Mouse (Mus musculus) left cerebral cortex, adult 2 months (tissue): ENCODE data around the gene Tcea2. TPM values are rescaled to one million over a fixed set of nuclear protein-coding genes. Genes with fewer than 3 reads are reported as not detected.

Experiments
- DNase-seq, 2 experiments: peaks; one replicate each; pipeline ENCODE4 v3.0.0; 2021 to 2022; ENCODE audit warnings: low spot score in 2 of 2, mixed read lengths in 1 of 2; ENCODE audit errors: extremely low spot score in 1 of 2
- H3K27ac ChIP-seq: fragments of 200-600 bp; 2 replicates; pipeline ENCODE4 v1.8.1; 2022
- H3K4me3 ChIP-seq: fragments of 200-600 bp; 2 replicates; pipeline ENCODE4 v1.8.1; 2022
- CTCF ChIP-seq: fragments of 200-600 bp; IDR thresholded peaks from 2 replicates; pipeline ENCODE4 v1.8.1; 2022; ENCODE audit warnings: antibody characterized with exemption, mild to moderate bottlenecking, moderate library complexity
- intact Hi-C: fragments of 180-260 bp; cut with DNase I; formaldehyde crosslinking; loops from one replicate; pipeline ENCODE4 v1.15.1; 2025
- total RNA-seq, 2 experiments: library from RNA; stranded (reverse); gene quantifications; 2 replicates each; pipeline ENCODE4 v1.2.3; 2021

Tcea2 gene
- total RNA-seq, 2 experiments from 2014 or later: 65.7 to 78.1 TPM

- peak overlapping the region; percentile 68 for H3K27ac ChIP-seq
- intact Hi-C loops: loop anchor here (1.0 to 5.0 kb wide), 2 partner anchors 19 to 48 kb away; no protein-coding TSS in a partner anchor
These were observed 21.1 kb upstream of the Tcea2 start for GRCm38 (mm10) chr2:181658930-181659555.

GRCm38 (mm10) chr2:181659609-181660055, 20.5 kb upstream of the Tcea2 start:
- Histone ChIP-seq H3K4me3 (no peak overlapping the region), H3K27ac (peak overlapping the region; percentile 68)
- intact Hi-C loops: loop anchor here (1.0 to 5.0 kb wide), 2 partner anchors 19 to 48 kb away; no protein-coding TSS in a partner anchor
- TF ChIP-seq CTCF: peak; percentile 69
- DNase-seq: peak; percentile 75 to 80

More at GRCm38 (mm10) chr2:181658930-181659555, 21.1 kb upstream of the Tcea2 start:
- DNase-seq: peak; percentile 53 to 58
- H3K4me3 ChIP-seq: no peak overlapping the region
- no peak for TF ChIP-seq CTCF

- no peak for DNase-seq
- peak overlapping the region; percentile 32; the same call in 1 of the 2 replicates for H3K27ac ChIP-seq
- intact Hi-C loops: no loop called here
- H3K4me3 ChIP-seq: no peak overlapping the region
- TF ChIP-seq CTCF: no peak
These were observed 17.4 kb upstream of the Tcea2 start for GRCm38 (mm10) chr2:181662620-181663297.

- intact Hi-C loops: no loop called here
- Histone ChIP-seq H3K4me3 (no peak overlapping the region), H3K27ac (peak overlapping the region; percentile 32; the same call in 1 of the 2 replicates)
- TF ChIP-seq CTCF: no peak
- DNase-seq: no peak
These were observed 16.8 kb upstream of the Tcea2 start for GRCm38 (mm10) chr2:181663298-181663630.

DNA sequence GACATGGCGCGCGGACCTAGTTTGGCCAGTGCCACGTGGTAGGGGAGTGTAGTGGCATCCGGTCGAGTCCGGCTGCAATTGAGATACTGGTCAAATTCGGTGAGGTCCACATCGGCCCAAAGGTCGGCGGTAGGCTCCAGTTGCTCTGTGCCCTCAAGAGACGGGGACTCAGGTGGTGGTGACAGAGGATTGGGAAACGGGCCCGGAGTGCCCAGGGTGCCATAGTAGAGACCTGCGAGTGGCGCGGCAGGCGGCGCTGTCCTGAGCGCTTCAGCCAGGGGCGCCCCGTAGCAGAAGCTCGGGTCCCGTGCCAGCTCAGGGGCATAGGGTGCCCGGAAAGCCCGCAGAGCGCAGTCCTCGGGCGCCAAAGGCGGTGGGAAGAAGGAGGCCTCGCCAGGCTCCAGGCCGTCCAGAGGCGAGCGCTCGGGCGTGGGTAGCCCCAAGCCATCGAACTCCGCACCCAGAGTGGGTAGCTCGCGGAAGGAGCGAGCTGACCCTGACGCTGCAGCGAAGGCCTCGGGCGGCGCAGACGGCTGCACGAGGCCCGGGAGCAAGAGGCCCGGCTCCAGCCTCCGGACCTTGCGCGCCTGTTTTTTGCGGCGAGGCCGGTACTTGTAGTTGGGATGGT, 9.7 kb upstream of the Tcea2 start:
- peak overlapping the region; percentile 40 for H3K4me3 ChIP-seq
- peak overlapping the region; percentile 59; the same call in 1 of the 2 replicates for H3K27ac ChIP-seq
- no peak for DNase-seq
- intact Hi-C loops: no loop called here
- TF ChIP-seq CTCF: no peak; the same call in 1 of the 2 replicates

DNA sequence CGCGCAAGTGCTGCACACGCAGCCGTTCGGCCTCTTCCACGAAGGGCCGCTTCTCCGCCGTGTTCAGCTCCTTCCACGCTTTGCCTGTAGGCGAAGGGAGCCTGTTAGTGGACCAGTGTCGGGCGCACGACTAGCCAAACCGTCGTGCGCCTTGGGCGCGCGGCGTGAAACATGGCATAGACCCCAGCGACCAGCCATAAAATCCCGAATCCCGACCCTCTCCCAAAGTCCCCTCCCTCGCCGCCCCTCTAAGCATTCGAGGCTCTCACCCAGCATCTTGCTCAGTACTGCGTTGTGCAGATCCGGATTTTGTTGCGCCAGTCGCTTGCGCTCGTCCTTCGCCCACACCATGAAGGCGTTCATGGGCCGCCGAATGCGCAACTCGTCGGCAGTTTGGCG, 9.2 kb upstream of the Tcea2 start:
- TF ChIP-seq CTCF: no peak
- intact Hi-C loops: no loop called here
- Histone ChIP-seq H3K4me3 (peak overlapping the region; percentile 40), H3K27ac (peak overlapping the region; percentile 59)
- no peak for DNase-seq

DNA sequence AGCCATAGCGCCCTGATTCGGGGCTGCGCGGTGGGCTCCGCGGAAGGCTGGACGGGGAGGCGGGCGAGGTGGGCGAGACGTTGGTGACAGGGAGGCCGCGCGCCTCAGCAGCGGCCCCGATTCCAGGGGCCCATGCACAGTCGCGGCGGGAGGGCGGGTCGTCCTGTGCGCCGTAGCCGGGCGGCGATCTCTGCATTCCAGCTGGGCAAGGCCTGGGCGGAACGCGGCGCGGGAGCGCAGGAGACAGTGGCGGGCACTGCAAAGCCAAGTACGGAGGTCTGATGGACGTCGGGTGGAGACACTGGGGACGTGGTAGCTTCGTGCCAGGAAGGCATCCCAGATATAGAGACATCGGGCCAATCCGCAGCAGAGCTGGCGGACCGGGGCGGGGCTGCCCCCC, 8.8 kb upstream of the Tcea2 start, which contains the start of gene Sox18:
Gene Sox18 (minus strand): TSS at position 315 of the 400 bp plus-strand sequence.
- Histone ChIP-seq H3K27ac (peak within 1 kb of the TSS; percentile 59), H3K4me3 (peak within 1 kb of the TSS; percentile 40)
- DNase-seq: peak in 1 of 2 experiments; percentile 43
- intact Hi-C loops: no loop called here
- no peak for TF ChIP-seq CTCF

DNA sequence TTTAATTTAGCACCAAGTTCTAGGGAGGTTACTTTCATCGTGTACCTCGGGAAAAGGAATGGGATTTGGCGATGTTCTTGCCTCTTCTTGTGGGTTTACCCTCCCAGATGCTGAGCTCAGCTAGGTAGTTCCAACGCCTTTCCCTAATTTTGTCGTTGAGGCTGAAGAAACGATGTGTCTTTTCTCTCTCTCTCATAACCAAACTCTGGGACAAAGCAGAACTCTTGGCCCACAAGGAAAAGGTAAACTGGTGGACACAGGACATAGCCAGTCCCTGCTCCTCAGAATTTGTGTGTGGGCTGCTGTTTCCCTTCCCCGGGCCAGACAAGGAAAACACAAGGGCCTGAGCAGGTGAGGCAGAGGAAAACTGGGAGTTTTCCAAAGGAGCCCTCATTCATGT, 8.1 kb upstream of the Tcea2 start:
- intact Hi-C loops: no loop called here
- H3K4me3 ChIP-seq: peak overlapping the region; percentile 40
- DNase-seq: no peak
- H3K27ac ChIP-seq: no peak overlapping the region
- no peak for TF ChIP-seq CTCF

DNA sequence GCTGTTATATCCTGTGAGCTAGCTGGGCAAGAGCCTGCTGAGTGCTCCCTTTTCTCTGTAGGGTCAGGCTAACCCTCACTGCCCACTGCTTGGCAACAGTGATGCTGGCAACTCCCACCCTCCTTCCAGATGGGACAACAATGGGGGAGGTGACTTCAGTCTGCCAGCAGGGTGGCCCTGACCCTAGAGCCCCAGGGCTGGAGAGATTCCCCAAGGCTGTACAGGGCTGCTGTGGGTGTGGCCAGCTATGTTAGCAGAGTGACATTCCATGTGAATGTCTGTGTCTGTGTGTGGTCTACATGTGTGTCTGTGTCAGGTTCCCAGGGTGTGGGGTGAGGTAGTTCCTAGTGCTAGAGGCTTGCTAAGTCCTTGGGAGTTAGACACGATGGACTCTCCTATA, 6.6 kb upstream of the Tcea2 start:
- no peak overlapping the region for H3K4me3 ChIP-seq
- intact Hi-C loops: no loop called here
- H3K27ac ChIP-seq: no peak overlapping the region
- TF ChIP-seq CTCF: no peak
- DNase-seq: no peak

DNA sequence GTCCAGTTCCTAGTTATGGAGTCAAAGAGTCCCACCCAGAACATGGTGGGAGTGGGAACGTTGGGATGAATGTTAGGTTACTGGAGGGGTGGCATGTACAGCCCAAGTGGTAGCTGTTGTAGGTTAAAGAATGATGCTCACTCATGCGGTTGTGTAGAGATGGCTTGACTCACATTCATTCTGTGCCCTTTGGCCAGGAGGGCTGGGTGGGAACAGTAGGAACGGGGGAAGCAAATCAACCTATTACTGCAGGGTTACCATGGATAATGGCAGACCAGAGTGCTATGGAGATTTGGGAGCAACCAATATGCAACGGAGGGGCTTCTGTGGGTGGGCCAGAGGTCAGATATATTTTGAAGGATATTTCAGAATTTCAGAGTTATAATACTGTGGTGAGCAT, 5.2 kb upstream of the Tcea2 start:
- intact Hi-C loops: loop anchor here (5.0 kb wide), 1 partner anchor 73 kb away; no protein-coding TSS in a partner anchor
- Histone ChIP-seq H3K27ac (peak overlapping the region; percentile 45; the same call in 1 of the 2 replicates), H3K4me3 (no peak overlapping the region)
- no peak for DNase-seq
- TF ChIP-seq CTCF: no peak

DNA sequence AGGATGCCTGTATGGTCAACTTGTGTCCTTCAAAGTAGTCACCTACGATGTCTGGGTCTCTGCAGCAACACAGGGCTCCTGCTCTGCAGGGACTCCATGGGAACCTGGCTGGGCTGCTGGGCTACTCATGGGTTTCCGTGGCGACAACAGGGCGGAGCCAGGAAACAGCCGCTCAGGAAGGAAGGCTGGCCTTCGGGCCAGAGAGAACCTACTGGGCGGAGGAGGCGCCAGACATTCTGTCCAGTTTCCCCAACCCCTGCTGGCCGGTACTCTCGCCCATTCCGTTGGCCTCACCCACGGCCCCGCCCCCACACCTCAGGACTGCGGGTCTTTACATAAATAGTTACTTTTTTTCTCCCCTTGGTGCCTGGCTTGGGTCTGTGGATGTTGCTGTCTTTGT, 4.7 kb upstream of the Tcea2 start:
- TF ChIP-seq CTCF: no peak; the same call in 1 of the 2 replicates
- peak in 1 of 2 experiments; percentile 46 for DNase-seq
- Histone ChIP-seq H3K27ac (peak overlapping the region; percentile 76), H3K4me3 (no peak overlapping the region)
- intact Hi-C loops: loop anchor here (5.0 kb wide), 1 partner anchor 73 kb away; no protein-coding TSS in a partner anchor

GRCm38 (mm10) chr2:181676424-181676823, 3.7 kb upstream of the Tcea2 start:
- DNase-seq: no peak
- TF ChIP-seq CTCF: peak; percentile 33
- H3K4me3 ChIP-seq: no peak overlapping the region
- intact Hi-C loops: loop anchor here (5.0 kb wide), 1 partner anchor 74 kb away; no protein-coding TSS in a partner anchor
- H3K27ac ChIP-seq: peak overlapping the region; percentile 76
